Mouse (Mus musculus) cerebellum, adult 9-10 months (tissue): ENCODE results near the gene Defb47.

Source experiments
- DNase-seq: peaks from one replicate; pipeline ENCODE4 v3.0.0; 2022

Gene Defb47

GRCm38 (mm10) chr14:62997777-62998176 is at the start of gene Defb47:
Defb47 (plus strand) TSS chr14:62998077.
- no peak for DNase-seq

- no peak for DNase-seq
Measured at GRCm38 (mm10) chr14:62956091-62956490, 41.8 kb upstream of the Defb47 start.

DNA sequence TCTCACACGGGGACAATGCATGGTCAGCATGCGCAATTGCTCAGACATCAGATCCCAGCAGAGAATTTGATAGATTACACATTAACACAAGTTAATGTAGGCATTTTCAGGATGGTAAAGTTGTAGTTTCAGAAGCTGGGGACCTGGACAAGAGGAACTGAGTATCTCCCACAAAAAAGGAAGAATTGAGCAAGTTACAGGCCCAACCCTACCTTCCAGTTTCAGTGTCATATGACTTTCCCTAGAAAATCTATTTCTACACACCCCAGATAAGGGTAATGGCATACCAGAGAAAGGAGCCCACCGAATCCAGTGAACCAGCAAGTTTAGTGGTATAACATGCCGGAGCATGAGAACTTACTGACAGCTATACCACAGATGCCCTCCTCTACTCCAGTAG is 34.2 kb upstream of the Defb47 start:
- DNase-seq, result no peak

DNA sequence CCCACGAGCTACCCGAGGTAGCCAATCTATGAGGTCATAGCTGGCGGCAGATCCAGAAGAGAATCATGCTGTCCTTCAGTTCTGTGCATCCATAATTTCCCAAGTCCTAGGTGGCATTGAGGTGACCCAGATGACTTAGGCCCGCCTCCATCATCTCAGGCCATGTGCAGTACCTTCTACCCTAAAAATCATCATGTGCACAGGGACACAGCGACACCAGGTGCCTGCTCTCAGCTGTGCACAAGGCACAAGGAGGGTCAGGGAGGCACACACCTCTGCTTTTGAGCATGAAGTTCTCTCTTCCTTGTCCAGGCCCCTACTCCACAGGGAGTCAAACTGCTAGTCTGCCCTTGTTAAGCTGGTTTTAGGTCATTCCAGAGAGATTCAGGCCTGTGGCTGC is 32.5 kb upstream of the Defb47 start:
- peak; percentile 24 for DNase-seq

DNA sequence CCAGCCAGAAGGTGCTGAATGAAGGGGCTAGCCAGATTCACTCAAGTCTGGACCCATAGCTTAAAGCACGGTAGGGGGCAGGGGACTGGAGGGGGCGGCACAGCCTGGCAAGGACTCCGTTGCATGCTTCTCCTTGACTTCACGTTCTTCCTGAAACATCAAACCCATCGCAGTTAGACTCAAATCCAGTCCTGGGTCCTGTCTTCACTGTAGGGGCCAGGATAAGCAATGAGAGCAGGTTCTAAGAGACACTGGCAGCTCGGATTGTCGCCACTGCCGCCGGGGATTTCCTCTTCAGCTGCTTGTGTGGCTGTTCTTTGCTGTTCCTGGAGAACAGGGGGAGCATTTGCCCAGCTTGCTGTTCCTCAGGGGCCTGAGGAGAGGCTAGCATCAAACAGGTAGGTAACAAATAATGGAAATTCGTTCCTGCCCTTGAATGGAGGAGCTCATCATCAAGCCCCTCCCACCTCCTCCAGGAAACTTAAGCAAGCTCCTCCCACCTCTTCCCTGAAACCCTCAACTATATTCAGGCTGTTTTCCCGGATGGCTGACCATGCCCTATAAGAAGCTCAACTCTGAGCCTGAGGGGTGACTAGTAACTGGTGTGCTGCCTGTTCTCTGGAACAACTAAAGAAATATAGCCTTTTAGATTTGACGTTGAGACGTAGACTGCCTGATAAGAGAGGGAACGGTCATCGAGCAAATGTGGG is 31.9 kb upstream of the Defb47 start:
- no peak for DNase-seq

DNA sequence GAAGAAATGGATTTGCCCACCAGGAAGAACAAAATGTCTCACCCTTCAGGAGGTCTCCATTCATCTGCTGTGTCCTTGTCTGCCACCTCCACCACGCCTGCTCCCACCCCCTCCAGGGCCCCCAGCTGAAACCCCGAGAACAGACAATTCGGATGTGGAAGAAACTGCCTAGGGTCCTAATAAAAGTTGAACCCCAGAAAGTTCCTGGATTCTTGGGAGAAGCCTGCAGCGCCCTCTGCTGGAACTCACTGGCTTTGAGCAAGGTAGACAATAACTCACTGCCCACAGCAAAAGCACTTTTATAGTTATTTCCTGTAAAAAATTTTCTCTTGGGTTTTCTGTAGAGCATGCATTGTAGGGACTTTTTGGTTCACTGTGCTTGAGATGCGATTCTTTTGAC is 22.8 kb upstream of the Defb47 start:
- peak; percentile 60 for DNase-seq

- no peak for DNase-seq
Measured at GRCm38 (mm10) chr14:62979815-62980214, 18.1 kb upstream of the Defb47 start.

GRCm38 (mm10) chr14:62984410-62984809 is 13.5 kb upstream of the Defb47 start, which contains the start of gene Defb48:
Defb48 (minus strand) TSS chr14:62984510.
- DNase-seq, result no peak

DNA sequence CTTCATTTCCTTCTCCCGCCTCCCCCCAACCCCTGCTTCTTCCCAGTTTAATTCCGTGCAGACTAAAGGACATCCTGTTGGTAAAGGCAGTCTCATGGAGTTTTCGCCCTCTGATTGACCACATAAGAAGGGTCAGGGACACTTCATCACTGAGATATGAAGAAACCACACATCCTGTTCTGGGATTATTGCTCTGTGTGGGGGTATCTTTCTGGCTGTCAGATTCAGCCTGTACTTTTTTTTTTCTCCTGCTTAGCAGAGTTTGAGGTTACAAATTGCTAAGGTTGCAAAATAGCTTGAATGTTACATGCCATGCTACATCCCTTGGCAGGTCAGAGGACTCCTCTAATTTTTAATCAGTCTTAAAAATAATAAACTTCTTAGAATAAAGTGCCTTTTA is 6.6 kb upstream of the Defb47 start:
- no peak for DNase-seq

GRCm38 (mm10) chr14:62991849-62992510 is 5.9 kb upstream of the Defb47 start:
- no peak for DNase-seq

DNA sequence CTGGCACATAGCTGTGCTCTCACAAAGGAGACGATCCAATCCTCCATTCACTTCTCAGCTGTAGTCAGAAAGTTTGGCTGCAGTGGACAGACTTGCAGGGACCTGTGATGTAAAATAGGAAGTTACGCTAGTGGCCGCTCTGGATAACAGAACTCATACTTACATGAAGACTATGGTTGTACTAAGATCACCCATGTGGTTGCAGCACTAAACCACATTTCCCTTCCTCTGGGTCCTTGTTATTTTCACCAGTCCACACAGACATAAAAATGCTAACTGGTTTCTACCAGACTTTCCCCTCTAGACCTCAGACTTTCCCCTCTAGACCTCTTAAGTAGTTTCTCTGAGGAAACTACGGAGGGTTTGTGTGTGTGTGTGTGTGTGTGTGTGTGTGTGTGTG is 1.1 kb downstream of the Defb47 start:
- no peak for DNase-seq

DNA sequence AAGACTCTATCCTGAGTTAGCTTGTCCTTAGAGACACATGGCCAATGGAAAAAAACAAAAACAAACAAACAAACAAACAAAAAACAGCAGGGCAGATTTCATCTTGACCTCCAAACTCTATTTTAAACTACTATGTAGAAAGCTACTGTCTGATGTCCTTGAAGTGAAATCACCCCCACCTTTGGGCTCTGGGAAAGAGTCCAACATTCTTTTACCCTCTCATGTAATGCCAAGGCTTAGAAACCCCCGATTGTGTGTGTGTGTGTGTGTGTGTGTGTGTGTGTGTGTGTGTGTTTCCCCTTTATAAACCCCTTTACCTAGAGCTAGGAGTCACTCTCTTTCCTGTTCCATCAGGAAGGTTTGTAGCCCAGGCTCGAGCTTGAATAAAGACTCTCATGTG is 4.7 kb downstream of the Defb47 start:
- DNase-seq, result no peak

GRCm38 (mm10) chr14:63011471-63011870 is 13.6 kb downstream of the Defb47 start, which contains the start of gene Defb43:
Defb43 (plus strand) TSS chr14:63011771.
- DNase-seq, result no peak

- DNase-seq, result no peak
Measured at GRCm38 (mm10) chr14:63013082-63013481, 15.2 kb downstream of the Defb47 start.

- DNase-seq, result no peak
Measured at GRCm38 (mm10) chr14:63014667-63015066, 16.8 kb downstream of the Defb47 start.

DNA sequence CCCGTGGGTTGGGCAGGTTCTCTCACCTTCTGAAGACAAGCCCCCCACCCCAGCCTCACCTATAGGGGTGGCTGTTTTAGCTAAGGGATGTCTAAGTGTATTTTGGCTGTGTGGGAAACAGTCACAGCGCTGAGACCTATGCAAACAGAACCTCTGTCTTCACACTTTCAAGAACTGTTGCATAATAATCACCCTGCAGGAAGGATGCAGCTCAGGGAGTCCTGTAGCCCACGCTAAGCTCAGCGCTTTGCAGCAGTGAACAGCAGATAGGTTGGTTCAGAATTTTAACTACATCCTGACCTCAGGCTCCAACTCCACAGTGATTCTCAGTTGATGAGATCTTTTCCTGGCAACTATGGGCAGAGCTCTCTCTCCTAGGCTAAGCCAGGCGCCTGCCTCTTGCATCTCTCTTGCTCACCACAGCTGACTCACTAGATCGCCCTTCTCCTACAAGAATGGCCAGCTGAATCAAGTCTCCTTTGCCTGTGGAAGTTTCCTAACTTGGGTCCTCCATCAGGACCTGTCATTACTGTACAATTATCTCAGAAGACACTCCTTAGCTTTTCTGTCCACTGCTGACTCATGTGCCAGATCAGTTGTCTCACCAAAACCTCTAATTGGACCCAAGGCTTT is 22.8 kb downstream of the Defb47 start:
- no peak for DNase-seq

DNA sequence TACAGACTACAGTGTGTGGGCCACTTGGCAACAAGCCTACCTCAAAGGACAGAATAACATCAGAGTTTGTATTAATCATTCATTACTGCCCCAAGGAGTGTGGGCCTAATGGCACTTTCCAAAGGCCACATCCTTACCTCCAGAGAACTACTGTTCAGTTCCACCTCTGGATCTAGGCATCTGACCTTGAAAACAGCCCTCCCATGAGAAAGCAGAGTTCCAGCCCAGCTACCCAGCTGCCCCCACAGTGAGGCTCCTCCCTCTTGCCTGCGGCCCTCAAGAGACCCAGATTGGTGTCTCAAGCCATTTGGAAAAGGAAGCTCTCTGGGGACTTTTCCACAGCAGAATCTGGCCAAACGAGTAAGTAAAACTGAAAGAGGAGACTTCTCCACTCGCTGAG is 48.8 kb downstream of the Defb47 start, which contains the start of gene Defb42:
TSS of gene Defb42 (plus strand) at position 301 of the 400 bp plus-strand sequence.
- no peak for DNase-seq

GRCm38 (mm10) chr14:63049910-63050370 is 52.1 kb downstream of the Defb47 start, which contains the start of gene Defb30:
Defb30 (minus strand) TSS chr14:63049960.
- DNase-seq, result no peak
